Mouse (Mus musculus) hindbrain, postnatal 0 days (tissue): ENCODE measurements around the gene Polg2. TPM values are rescaled to one million over a fixed set of nuclear protein-coding genes. Genes with fewer than 3 reads are reported as not detected.

Experiments used
- ATAC-seq: fragments of 200-750 bp; cut with Nextera tagmentation; 2 replicates; pipeline ENCODE4 v1.8.0; 2017; ENCODE audit warnings: mild to moderate bottlenecking, moderate TSS enrichment, moderate library complexity
- DNase-seq: peaks from one replicate; pipeline ENCODE4 v3.0.0-alpha.2; 2015; ENCODE audit warnings: low spot score
- H3K27ac ChIP-seq: fragments of 300-500 bp; sonication (generic); 2 replicates; pipeline ENCODE4 v1.5.1; 2014; ENCODE audit warnings: mild to moderate bottlenecking
- H3K27me3 ChIP-seq: fragments of 300-500 bp; sonication (generic); 2 replicates; pipeline ENCODE4 v1.6.1; 2014; ENCODE audit warnings: low read length, mixed read lengths; ENCODE audit not compliant: insufficient read depth
- H3K36me3 ChIP-seq: fragments of 300-500 bp; sonication (generic); 2 replicates; pipeline ENCODE4 v1.6.1; 2014; ENCODE audit warnings: low read length, mixed read lengths; ENCODE audit not compliant: insufficient read depth
- H3K4me1 ChIP-seq: fragments of 300-500 bp; sonication (generic); 2 replicates; pipeline ENCODE4 v1.6.1; 2014; ENCODE audit warnings: antibody characterized with exemption, low read length, mixed read lengths; ENCODE audit not compliant: insufficient read depth
- H3K4me2 ChIP-seq: fragments of 300-500 bp; sonication (generic); 2 replicates; pipeline ENCODE4 v1.6.1; 2014; ENCODE audit warnings: low read depth, mild to moderate bottlenecking, low read length, moderate library complexity, mixed read lengths
- H3K4me3 ChIP-seq: fragments of 300-500 bp; sonication (generic); 2 replicates; pipeline ENCODE4 v1.5.1; 2014; ENCODE audit warnings: low read length
- H3K9ac ChIP-seq: fragments of 300-500 bp; sonication (generic); replicated peaks from 2 replicates; pipeline ENCODE4 v1.6.1; 2014; ENCODE audit warnings: mild to moderate bottlenecking, low read length, moderate library complexity, mixed read lengths
- H3K9me3 ChIP-seq: fragments of 300-500 bp; sonication (generic); 2 replicates; pipeline ENCODE4 v1.6.1; 2016; ENCODE audit warnings: low read length, mixed read lengths
- CTCF ChIP-seq: IDR thresholded peaks from 2 replicates; pipeline ENCODE4 v1.5.1; 2016; ENCODE audit warnings: antibody characterized with exemption, control low read depth, low read depth
- WGBS: fragments of 180-500 bp; shearing (Covaris S2); extraction: QIAGEN DNeasy Blood & Tissue Kit; methylation state at CpG from one replicate; pipeline ENCODE4 v1.1.7; 2014; 5-methylcytosine and 5-hydroxymethylcytosine counted together
- polyA plus RNA-seq: library from polyadenylated mRNA; unstranded; fragments of >200 nt; fragmentation: Nextera tagmentation; extraction: Ambion mirVana; gene quantifications from 2 replicates; pipeline ENCODE4 v1.2.1, GENCODE M21; 2015
- total RNA-seq: library from RNA; depleted of rRNA; stranded (reverse); fragments of >200 nt; gene quantifications from 2 replicates; pipeline ENCODE4 v1.2.3, GENCODE M21; 2014

Gene Polg2
- total and polyA plus RNA-seq, 2 experiments from 2014 or later = 8.3 to 9.5 TPM

DNA sequence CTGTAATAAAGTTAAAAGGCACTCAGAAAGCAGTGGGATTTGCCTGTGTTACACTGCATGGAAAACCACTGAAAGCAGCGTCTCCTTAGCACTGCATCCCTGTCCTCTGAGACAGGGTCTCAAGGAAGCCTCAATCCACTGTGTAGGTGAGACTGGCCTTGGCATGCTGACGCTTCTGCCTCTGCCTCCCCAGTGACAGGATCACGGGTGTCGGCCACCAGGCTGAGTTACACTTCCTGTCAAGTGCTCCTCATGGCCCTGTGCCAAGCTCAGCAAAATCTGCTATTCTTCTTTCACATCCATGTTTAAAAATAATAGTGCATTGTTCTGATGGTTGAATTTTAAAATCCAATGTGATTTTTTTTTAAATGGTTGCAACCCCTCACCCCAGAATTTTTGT lies 41.6 kb upstream of the Polg2 start:
- Histone ChIP-seq H3K27me3 (no peaks in the 10 kb centered on the region), H3K4me3 (no peak overlapping the region), H3K27ac (peak overlapping the region; percentile 22; the same call in 1 of the 2 replicates), H3K9me3 (no peaks in the 10 kb centered on the region), H3K4me2 (no peak overlapping the region), H3K9ac (no peak overlapping the region), H3K4me1 (0 out of 2 replicates have a peak, but pooled peaks cover 4% of the 10 kb centered on the region), H3K36me3 (peaks cover 31% of the 10 kb centered on the region)
- 53% methylated on average over 4 of the region's 4 CpGs for WGBS
- DNase-seq = no peak
- no peak for TF ChIP-seq CTCF
- no peak for ATAC-seq

DNA sequence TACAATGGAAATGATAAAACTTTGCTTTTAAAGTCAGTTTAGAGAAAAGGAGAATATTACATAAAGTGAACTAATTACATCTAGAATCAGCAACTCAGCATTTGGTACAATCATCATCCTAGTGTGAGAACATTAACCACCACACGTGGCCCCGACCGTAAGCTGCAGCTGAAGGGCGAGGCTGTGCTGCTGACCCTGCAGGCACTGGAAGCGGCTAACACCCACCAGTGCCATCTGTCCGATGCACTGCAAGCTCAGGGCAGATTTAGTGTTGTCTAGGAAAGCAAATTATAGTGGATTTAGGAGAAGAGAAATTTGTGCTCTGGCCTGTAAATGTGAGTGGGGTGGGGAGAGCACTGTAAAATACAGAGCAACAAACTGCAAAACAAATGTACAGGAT lies 40.9 kb upstream of the Polg2 start:
- Histone ChIP-seq H3K4me2 (no peak overlapping the region), H3K9ac (no peak overlapping the region), H3K9me3 (no peaks in the 10 kb centered on the region), H3K4me3 (no peak overlapping the region), H3K27me3 (no peaks in the 10 kb centered on the region), H3K27ac (peak overlapping the region; percentile 5; the same call in 1 of the 2 replicates), H3K36me3 (peaks cover 36% of the 10 kb centered on the region), H3K4me1 (0 out of 2 replicates have a peak, but pooled peaks cover 4% of the 10 kb centered on the region)
- no peak for TF ChIP-seq CTCF
- WGBS = 60% methylated on average over 6 of the region's 6 CpGs
- ATAC-seq (0 out of 2 replicates have a peak, but pooled peaks have one; percentile 27), DNase-seq (no peak)

DNA sequence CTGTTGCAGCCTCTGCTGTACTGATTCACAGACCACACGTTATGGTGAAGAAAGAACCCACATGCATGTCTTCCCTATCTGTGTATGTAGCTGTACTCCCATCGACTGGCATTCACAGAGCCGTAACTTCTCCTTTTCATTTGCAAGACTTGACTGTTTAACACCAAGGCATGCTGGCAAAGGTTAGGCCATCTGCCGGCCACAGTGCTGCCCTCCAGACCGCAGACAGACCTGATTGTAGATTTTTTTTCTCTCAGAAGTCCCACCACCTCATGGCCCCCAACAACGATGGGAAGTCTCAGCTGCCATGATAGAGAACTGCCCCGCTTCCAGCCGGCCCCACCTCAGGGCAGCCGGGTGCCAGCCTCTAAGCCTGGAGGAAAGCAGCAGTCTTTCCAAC lies 40.3 kb upstream of the Polg2 start:
- Histone ChIP-seq H3K27me3 (no peaks in the 10 kb centered on the region), H3K9ac (no peak overlapping the region), H3K9me3 (no peaks in the 10 kb centered on the region), H3K36me3 (peaks cover 37% of the 10 kb centered on the region), H3K27ac (peak overlapping the region; percentile 67; the same call in 1 of the 2 replicates), H3K4me2 (no peak overlapping the region), H3K4me3 (no peak overlapping the region), H3K4me1 (0 out of 2 replicates have a peak, but pooled peaks cover 4% of the 10 kb centered on the region)
- DNase-seq (no peak), ATAC-seq (no peak)
- no peak for TF ChIP-seq CTCF
- 77% methylated on average over 9 of the region's 9 CpGs for WGBS

DNA sequence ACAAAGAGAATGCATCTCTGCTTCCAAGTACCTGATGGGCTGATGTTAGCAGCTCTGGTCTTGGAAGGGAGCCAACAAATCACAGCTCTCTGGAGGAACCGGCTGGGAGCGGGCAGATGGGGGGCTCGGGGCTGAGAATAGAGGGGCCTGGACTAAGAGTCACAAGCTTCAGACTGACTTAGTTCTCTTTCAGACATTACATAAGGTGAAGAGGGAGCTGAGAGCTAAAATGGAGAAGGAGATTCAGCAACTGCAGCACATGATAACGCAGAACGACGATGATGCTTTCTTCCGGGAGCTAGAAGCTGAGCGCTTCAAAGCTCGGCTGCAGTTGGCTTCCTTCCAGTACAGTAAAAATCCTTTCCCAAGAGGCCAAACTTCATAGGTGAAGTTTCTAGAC lies 39.0 kb upstream of the Polg2 start:
- Histone ChIP-seq H3K4me2 (no peak overlapping the region), H3K4me3 (no peak overlapping the region), H3K9me3 (no peaks in the 10 kb centered on the region), H3K27ac (peak overlapping the region; percentile 67), H3K36me3 (peaks cover 44% of the 10 kb centered on the region), H3K4me1 (0 out of 2 replicates have a peak, but pooled peaks cover 4% of the 10 kb centered on the region), H3K9ac (no peak overlapping the region), H3K27me3 (no peaks in the 10 kb centered on the region)
- ATAC-seq = peak; percentile 44; the same call in 1 of the 2 replicates
- peak; percentile 74 for DNase-seq
- no peak for TF ChIP-seq CTCF
- 30% methylated on average over 9 of the region's 9 CpGs for WGBS

DNA sequence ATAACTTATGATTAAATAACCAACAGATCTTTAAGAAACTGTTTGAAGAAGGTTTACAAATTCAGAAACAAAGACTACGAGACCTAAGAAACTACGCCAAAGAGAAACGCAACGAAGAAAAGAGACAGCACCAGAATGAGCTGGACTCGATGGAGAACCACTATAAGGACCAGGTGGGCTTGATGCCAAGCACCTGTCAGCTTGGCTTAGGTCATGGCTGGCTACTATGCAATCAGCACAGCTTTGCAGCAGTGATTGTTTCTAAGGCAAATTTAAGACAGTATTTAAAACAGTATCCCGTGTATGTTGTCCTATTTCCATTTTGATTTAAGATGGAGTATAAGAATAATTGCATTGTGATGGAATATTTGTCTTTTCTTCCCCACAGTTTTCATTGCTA lies 38.5 kb upstream of the Polg2 start:
- 52% methylated on average over 6 of the region's 6 CpGs for WGBS
- Histone ChIP-seq H3K4me3 (no peak overlapping the region), H3K4me2 (no peak overlapping the region), H3K27ac (peak overlapping the region; percentile 67; the same call in 1 of the 2 replicates), H3K4me1 (0 out of 2 replicates have a peak, but pooled peaks cover 4% of the 10 kb centered on the region), H3K36me3 (peaks cover 44% of the 10 kb centered on the region), H3K27me3 (no peaks in the 10 kb centered on the region), H3K9me3 (no peaks in the 10 kb centered on the region), H3K9ac (no peak overlapping the region)
- peak; percentile 67 for DNase-seq
- no peak for TF ChIP-seq CTCF
- no peak for ATAC-seq

DNA sequence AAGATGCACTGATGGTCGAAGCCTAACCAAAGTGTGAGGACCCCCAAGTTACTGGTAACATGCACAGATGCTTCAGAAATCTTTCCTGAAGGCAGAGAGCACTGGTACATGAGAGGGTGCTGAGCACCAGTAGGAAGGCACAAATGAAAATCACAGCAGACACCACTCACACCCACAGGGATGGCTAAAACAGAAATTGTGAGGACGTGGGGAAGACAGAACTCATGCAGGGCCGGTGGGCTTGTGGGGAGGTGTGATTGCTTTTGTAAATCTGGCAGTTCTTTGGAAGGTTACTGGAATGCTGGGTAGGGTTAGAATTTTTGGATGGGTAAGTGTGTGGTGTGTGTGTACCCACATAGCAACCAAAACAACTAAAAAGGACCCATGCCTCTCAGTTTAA lies 37.8 kb upstream of the Polg2 start:
- TF ChIP-seq CTCF = no peak
- Histone ChIP-seq H3K27me3 (no peaks in the 10 kb centered on the region), H3K27ac (peak overlapping the region; percentile 67), H3K4me2 (no peak overlapping the region), H3K4me3 (no peak overlapping the region), H3K4me1 (0 out of 2 replicates have a peak, but pooled peaks cover 4% of the 10 kb centered on the region), H3K9me3 (no peaks in the 10 kb centered on the region), H3K9ac (no peak overlapping the region), H3K36me3 (peaks cover 44% of the 10 kb centered on the region)
- WGBS = 61% methylated on average over 3 of the region's 3 CpGs
- ATAC-seq (no peak), DNase-seq (no peak)

DNA sequence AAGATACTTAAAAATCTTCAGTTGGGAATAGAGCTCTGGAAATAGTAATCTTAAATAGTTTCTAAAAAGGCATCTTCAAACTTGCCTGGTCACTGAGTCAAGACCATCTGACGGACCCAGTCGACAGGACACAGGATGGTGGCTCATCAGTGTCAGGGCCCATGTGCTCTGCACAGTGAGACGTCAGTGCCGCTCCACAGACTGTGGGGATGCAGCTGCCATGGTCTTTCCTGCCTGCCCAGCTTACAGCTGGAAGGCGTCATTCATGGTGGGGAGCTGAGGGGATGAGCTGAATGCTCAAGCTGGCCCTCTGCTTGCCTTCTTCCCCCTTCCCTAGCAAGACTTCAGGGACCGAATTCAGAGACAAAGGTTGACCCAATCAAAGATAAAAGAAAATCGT lies 37.0 kb upstream of the Polg2 start:
- ATAC-seq = no peak

More for the DNA sequence above, 37.0 kb upstream of the Polg2 start:
- Histone ChIP-seq H3K36me3 (peaks cover 44% of the 10 kb centered on the region), H3K4me3 (no peak overlapping the region), H3K9me3 (no peaks in the 10 kb centered on the region), H3K9ac (no peak overlapping the region), H3K27ac (peak overlapping the region; percentile 67), H3K4me1 (0 out of 2 replicates have a peak, but pooled peaks cover 4% of the 10 kb centered on the region), H3K4me2 (no peak overlapping the region), H3K27me3 (no peaks in the 10 kb centered on the region)
- no peak for DNase-seq
- TF ChIP-seq CTCF = no peak
- 63% methylated on average over 7 of the region's 7 CpGs for WGBS
